Mouse (Mus musculus): ENCODE results near the gene En2.

GRCm38 (mm10) chr5:28123455-28123825 lies 42.1 kb upstream of the En2 start:
- TF ChIP-seq CTCF (IDR thresholded peaks at IDR 0.05; ENCODE audit: insufficient read depth, low read depth, low read length) (no peak), POLR2A (IDR thresholded peaks at IDR 0.05; ENCODE audit: insufficient read depth, low read depth, low read length) (no peak)

Data from olfactory bulb, adult 2 months (tissue).